Mouse (Mus musculus): Measurements from ENCODE around the gene Scaf8.

The Scaf8 gene

DNA sequence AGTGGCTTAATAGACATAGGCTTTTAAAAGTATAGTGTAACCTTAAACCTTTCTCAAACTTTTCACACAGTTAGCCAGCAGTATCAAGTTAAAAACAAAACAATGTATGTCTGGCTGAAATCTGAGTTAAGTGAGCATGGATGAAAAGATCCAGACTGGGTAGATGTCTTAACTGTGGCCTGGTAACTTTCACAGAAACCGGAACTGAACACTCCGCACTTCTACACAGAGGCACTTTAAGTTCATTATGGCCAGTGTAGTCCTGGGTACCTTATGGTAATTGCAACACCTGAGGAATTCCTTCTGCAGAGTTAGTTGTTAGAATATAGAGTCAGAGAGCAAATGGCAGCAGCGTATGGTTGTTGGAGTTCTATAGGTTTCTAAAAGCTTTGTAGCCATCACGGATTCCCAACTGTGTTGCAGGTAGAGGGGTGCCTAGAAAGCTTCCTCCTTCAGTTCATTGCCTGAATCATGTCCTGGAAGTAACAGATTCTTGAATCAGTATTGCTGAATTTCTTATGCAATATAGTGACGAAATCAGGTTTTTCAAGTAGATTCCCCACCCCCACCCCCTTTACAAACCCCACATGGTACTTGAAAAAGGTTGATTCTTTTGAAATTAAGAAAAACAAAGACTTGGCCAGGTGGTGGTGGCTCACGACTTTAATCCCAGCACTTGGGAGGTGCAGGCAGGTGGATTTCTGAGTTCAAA, 92.9 kb downstream of the Scaf8 start:
- no peak for DNase-seq (ENCODE audit: low spot score in 2 of 2)

DNA sequence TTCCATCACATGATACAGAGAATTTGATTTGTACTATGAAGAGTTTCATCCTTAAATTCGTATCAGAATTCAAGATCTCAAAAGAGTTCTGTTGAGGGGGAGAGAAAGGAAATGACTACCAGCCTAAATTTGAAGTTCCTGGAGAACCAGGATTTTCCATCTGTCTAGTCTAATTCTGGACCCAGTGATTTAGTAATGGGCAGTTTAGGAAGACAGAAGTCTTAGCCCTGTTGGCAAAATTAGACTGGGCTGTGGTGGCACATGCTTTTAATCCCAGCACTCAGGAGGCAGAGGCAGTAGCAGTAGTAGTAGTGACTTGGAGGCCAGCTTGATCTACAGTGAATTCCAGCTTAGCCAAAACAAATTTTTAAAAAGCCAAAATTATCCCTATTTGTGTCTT, 93.7 kb downstream of the Scaf8 start:
- no peak for DNase-seq (ENCODE audit: low spot score in 2 of 2)

DNA sequence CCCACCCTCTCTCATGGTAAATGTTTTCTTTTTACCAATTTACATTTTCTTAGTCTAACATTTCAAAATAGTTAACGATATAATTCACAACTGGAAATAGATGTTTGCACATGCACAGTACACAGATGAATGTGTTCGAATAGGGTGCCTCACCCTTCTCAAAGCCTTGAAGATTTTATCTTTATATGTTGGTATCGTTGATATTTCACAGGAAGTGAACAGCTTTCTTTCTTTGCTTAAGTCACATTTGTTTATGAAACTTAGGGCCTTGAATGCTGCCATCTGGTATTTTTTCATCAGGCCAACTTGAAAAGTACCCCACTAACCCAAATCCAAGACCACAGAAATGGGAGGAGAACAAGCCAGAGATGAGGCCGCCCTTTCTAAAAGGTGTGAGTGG, 94.8 kb downstream of the Scaf8 start:
- DNase-seq (ENCODE audit: low spot score in 2 of 2): no peak

DNA sequence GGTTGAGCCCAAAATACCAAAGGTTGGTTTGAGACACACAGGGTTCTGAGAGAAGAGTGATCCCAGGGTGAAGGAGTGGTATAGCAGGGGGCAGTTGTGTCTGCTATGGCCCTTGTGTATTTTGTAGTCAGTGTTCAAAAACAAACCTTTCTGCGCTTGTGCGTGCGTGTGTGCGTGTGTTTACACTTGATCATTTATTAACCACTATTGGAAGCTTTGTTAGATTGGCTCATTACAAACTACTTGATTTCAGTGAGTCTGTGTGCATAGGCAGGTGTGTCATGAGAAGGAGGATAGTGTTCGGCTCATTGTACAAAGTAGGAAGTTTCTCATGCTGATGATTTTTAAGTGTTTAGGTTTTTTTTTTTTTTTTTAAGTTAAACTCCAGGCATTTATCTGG, 95.4 kb downstream of the Scaf8 start:
- no peak for DNase-seq (ENCODE audit: low spot score in 2 of 2)

DNA sequence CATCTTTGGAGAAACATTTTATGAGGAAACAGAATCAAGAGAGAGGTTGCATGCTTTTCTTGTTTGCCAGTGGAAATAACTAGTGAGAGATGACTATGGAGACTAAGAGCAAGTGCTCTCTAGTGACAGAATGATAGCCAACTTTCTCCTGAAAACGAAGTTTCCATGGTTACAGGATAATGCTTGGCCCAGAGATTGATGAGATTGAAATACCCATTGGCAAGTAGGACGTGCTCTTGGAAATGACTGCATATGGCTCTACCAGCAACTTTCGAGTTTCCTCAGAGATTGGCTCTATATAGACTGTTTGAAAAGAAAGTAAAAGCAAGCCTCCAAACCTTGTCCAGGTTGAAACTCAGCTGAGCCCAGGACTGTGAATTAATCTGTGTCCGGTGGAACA, 97.3 kb downstream of the Scaf8 start:
- DNase-seq (ENCODE audit: low spot score in 2 of 2): no peak

DNA sequence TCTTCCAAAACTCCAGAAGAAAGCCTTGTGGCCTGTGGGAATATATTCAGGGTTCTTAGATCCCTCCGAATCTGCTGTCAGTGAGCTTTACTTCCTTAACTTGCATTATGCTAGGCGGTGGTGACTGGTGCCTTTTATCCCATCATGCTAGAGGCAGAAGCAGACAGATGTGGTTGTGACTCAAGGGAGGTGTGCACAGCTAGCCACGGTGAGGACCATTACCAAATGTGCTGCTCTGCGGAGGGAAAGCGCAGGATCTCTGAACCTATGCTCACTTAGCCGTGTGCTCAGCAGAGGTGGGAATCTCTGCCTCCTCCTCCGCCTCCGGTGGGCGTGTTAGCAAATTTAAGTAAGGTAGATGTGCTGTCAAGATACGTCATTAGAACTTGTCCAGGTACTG, 98.1 kb downstream of the Scaf8 start:
- no peak for DNase-seq (ENCODE audit: low spot score in 2 of 2)

DNA sequence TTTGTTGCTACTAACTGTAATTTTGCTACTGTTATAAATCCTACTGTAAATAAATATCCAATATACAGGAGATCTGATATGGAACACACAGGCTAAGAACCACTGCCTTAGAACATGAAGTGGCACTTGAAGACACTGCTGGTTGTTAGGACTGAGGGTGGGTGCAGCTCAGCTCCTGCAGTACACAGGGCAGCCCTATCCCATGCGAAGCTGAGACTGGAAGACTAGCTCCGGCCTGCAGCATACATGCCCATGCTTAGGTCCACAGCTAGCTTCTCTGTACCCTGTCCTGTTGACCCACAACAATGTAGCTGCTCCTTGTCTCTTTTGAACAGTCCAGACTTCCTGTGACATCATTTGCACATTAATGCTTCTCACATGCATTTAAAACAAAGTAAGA, 100.1 kb downstream of the Scaf8 start:
- DNase-seq (ENCODE audit: low spot score in 2 of 2): no peak

DNA sequence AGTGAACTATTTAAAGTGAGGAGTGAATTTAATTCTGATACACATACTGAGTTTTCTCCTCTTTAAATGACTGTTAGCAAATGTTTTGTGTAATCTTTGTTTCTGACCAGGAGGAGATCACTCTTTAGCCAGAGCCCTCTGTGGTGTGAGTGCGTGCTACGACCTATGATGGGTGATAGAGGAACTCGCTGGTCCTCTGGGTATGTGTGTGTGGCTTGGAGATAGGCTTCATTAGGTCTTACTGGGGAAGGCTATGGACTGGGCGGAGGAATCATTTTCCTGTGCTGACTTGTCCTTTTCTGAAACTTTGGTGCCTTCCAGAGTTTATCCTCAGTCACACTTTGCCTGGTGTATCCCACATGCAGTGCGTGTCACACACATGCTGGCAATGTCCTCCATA, 102.3 kb downstream of the Scaf8 start:
- no peak for DNase-seq (ENCODE audit: low spot score in 2 of 2)

DNA sequence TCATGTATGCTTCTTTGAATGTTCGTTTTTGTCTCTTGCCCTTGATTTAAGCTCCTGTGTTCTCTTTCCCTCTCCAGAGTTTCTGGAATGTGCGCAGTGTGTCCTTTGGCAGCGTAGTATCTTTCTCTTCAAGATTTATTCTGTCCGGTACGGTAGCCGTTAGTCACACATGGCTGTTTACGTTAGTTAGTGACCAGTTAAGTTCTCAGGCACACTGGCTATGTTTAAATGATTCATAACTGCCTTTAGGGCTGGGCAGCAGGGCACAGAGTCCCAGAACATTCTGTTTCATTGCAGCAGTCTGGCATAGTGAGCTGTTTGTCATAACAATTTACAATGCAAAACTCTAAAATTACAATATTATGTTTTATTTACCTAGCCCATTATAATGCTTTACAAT, 103.6 kb downstream of the Scaf8 start:
- DNase-seq (ENCODE audit: low spot score in 2 of 2): no peak

DNA sequence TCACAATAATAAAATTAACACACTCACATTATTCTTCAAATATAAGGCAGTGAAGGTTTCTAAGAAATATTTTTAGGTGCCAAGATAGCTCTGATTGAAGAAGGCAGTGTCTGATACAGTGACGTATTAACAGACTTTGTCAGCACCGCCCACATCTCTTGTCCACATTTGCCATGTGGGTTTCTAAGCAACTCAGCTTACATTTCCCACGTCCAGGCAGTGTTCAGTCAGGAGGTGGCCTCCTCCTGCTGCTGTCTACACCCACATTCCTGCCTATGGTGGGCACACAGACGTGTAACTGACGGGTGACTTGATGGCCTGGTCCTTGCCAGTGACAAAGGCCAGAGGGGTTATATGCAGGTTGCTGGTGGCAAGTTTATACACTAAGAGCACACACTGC, 104.1 kb downstream of the Scaf8 start:
- no peak for DNase-seq (ENCODE audit: low spot score in 2 of 2)

DNA sequence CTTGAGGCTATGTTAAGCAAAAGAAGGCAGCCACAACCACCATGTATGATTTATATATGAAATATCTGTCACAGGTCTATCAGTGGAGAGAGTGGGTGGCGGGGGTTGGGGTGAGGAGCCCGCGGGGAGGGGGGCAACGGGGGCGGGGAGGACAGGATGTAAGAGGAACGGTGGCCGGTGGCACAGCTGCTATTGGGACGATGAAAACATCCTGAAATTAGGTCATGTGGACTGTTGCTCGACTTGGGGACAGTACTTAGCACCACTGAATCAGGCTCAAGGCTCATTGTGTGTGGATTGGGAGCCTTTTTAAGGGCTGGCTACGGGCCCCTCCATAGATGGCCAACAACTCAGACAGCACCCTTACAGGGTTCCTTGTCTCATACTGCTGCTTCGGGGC, 105.4 kb downstream of the Scaf8 start:
- DNase-seq (ENCODE audit: low spot score in 2 of 2): no peak

DNA sequence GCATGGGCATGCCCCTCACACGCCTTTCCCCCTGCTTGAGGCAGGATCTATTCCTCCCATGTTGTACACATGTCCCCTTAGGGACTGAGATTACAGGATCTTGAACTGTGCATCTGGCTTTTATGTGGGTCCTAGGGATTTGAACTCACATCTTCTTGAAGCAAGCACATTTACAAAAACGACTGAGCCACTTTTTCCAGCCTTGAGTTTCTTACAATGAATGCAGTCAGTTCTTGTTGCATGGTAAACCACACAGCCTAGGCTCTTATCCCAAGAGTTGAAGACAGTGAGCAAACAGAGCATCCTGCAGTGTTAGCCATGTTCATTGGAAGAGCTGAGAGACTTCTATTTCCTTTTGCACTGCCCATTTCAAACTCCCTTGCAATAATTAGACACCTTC, 108.3 kb downstream of the Scaf8 start:
- DNase-seq (ENCODE audit: low spot score in 2 of 2): no peak

DNA sequence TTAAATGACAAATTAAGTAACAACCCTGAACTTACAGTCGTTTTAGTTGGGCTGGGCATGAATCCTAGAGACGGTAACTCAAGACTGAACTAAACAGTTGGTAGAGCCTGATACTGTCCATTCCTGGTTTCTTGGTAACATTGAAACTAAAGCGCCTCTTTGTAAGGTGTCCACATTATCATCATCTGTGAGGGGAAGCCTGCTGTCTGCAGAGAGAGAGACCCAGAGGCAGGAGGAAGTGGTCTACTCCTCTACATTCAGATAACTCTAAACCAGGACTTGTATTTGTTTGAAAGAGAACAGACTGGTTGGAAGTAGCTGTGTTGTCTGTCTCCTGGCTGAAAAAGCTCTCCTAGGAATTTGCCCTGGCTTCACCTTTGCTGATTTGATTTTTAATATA, 108.9 kb downstream of the Scaf8 start:
- DNase-seq (ENCODE audit: low spot score in 2 of 2): no peak

DNA sequence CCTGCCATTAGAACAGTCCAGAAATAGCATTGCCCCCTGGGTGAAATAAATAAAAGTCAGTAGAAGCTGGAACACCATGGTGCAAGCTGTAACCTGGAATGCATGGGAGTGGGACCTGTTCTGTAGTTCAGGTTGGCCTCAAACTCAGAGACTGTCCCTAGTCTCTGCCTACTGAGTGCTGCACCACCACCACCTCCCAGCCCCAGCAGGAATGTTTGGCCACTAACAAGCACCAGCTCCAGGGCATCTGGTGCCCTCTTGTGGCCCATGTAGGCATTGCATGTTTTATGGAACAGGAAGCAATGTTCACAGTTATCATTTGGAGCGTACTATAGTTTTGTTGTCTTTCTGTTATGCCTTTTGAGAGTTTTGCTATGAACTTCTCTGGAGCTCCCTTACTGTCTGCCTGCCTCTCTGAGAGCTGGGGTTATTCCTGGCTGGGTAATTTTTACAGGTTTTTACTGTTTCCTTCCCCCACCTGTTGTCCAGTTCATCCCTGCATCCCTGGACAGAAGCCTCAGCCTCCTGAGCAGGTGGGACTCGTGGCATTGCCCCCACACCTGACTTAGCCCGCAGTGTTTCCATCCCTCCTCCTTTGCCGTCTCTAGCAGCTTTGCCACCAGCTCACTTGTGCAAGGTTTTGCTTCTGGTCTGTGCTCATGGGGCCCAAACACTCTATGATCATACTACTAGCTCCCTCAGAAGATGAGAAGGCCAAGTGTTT, 109.8 kb downstream of the Scaf8 start:
- peak; percentile 66 to 88 for DNase-seq (ENCODE audit: low spot score in 2 of 2)

DNA sequence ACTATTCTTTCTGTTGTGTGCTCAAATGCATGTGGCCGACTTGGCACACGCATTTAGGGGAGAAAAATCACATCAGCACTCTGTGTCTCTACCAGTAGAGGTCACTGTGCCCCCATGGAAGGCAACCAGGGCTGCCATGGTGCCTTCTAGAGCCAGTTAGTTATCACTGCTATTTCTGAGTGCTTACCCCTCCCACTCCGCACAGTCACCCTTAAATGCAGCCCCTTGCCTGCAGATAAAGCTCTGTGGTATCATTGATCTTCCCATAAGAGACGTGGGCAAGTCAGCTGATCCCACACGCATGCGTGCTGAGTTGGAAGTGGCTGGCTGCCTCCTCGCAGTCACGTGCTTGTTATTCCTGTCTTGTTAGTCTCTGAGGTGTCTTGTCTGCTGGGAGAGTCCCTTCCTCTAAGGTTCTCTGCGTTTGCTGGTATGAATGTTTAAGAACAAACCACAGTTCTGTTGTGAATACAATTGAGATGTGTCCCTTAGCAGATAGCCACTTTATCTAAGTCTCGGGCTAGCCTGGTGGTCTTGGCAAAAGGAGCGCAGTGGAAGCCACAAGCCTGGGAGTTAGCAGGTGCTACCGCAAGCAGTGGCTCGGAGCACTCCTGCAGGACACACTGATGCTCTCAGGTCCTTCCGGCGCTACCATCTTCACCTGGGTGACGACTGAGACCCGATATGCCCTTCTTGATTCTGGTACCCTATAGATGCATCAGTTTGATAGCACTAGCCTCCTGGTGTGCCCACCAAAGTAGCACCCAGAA, 115.6 kb downstream of the Scaf8 start:
- DNase-seq (ENCODE audit: low spot score in 2 of 2): peak in 1 of 2 experiments; percentile 50

DNA sequence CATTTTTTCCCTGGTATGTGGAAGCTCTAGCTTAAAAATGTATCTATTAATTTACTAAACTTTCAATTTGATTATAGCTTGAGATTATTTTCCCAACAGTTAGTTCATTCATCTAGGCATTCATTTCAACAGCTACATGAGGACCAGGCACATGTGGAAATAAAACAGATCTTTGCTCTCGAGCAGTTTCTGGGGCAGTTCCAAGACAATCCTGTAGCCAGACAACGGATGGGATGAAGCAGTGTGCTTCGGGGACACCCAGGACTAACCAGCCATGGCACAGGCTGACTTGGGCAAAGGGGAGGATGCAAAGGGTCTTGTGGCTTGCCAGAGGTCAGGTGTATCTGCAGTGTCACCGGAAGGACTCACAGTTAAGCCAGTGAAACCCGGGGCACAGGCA, 117.9 kb downstream of the Scaf8 start:
- DNase-seq (ENCODE audit: low spot score in 2 of 2): no peak

DNA sequence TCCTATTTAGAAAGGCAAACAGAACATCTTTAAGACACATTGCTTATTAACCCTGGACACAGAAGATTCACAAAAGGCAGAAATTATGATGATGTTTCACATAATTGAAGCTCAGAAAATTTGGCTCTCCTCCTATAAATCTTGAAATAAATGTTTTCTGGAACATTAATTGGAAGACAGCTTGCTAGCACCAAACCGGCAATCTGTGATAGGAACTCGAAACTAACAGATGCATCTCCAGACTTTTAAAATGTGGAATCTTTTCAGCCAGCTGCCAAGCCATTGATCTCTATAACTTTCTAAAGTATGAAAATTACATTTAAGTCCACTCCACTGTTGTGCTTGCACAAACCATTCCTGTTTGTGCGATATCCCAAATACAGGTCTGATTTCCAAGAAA, 128.9 kb downstream of the Scaf8 start:
- no peak for DNase-seq (ENCODE audit: low spot score in 2 of 2)

DNA sequence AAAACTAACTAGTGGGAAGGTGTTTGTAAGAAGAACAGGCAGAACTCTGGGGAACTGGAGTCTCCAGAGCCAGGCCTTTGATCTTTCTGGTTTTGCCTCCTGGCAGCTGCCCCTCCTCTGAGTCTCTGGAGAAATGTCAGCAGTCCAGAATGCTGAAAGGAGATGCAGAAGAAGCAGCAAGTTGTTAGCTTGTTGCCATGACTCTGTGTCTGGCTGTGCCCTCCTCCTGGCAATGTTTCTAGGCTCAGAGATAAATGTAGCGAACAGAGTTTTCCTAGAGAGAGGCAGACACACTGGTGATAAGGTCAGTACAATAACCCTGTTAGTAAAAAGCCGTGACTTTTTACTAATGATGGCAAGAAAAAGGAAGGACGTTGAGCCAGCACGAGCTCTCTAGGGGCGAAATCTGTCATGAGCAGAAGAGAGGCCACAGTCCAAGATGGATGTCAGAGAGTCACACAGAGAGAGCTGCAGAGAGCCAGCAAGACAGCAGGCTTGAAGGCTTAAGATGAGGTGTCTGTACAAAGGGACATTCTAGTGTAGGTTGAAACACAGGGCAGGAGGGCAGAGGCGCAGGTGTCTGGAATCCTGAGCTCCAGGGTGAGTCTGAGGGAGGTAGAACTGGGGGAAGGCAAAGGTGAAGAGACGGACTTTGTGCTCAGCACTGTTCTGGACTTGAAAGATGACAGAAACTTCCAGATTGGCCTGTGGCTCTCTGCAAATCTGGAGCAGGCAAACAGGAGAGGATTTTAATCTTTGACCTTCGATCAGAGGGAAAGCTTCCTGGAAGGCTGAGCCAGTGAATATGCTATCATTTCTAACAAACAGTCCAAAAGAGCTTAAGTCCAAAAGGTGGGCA, 130.3 kb downstream of the Scaf8 start:
- DNase-seq (ENCODE audit: low spot score in 2 of 2): no peak

DNA sequence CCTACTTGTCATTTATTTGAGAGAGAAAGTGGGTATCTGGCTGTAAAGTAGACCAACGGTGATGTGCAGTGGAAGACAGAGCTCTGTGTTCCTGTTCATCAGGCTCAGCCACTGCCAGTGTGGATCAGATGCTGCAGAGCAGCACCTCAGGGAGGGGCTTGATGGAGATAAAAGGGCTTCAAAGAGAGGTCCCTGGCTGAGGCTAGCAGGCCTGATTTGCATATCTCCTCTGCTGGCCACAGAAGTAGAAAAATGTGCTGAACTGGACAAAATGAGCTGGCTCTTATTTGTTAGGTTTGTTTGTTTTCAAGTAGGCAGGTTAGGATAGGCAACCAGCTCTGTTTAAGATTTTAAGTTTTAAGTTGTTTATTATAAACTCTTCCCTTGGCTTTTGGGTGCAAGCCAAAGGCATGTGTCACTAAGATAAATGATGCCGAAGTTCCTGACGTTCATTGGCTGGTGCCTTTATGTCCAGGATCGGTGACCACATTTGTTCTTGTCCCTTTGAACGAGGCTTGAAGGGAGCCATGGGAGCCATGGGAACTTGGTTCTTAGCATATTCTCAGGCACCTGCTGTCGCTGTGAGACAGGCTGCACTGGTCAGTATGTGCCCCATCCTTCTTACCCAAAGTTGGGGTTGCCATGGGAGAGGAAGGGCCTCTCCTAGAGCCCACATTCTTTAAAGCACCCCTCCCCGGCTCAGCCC, 132.0 kb downstream of the Scaf8 start:
- DNase-seq (ENCODE audit: low spot score in 2 of 2): no peak

All from frontal cortex, postnatal 14 days (tissue).